Mouse (Mus musculus): ENCODE data around the gene Cyp4f39. TPM values are rescaled to one million over a fixed set of nuclear protein-coding genes. Genes with fewer than 3 reads are reported as not detected.
A peak's percentile ranks its signal among the peaks of the same experiment; 100 is the strongest.
"Not testable (repeated sequence)": the region's sequence is repeated elsewhere in the genome, so short reads cannot be mapped to it uniquely, and the experiment has no call there.

The Cyp4f39 gene
- total RNA-seq, 2 experiments from 2014 or later, result not detected

GRCm38 (mm10) chr17:32528408-32529337, 76.2 kb downstream of the Cyp4f39 start:
- peak; percentile 84 to 88 for DNase-seq (ENCODE audit: low spot score in 2 of 2)

GRCm38 (mm10) chr17:32532356-32532755, 79.8 kb downstream of the Cyp4f39 start:
- not testable (repeated sequence) for DNase-seq (ENCODE audit: low spot score in 2 of 2)

- no peak for DNase-seq (ENCODE audit: low spot score in 2 of 2)
Observed at GRCm38 (mm10) chr17:32534068-32534467, 81.5 kb downstream of the Cyp4f39 start.

- peak; percentile 82 to 89 for DNase-seq (ENCODE audit: low spot score in 2 of 2)
Observed at GRCm38 (mm10) chr17:32536051-32536866, 83.7 kb downstream of the Cyp4f39 start, which contains the start of gene Cyp4f16. Cyp4f16 (plus strand) TSS chr17:32536558.

- peak in 1 of 2 experiments; percentile 18 for DNase-seq (ENCODE audit: low spot score in 2 of 2)
Observed at GRCm38 (mm10) chr17:32536867-32537250, 84.3 kb downstream of the Cyp4f39 start.

Other genes starting within 250 kb of the Cyp4f39 start
- 100 to 1,000 TPM in 1 of 2 experiments, 10 to 100 TPM in 1; 96.2 to 110 TPM for gene Brd4, start 168.0 kb upstream of the Cyp4f39 start, total RNA-seq (2021)
- gene Akap8, start 131.5 kb upstream of the Cyp4f39 start, total RNA-seq (2021), result 10 to 100 TPM; 73.4 to 87.9 TPM
- 100 to 1,000 TPM in 1 of 2 experiments, 10 to 100 TPM in 1; 98.4 to 128 TPM for gene Akap8l, start 102.1 kb upstream of the Cyp4f39 start, total RNA-seq (2021)
- 10 to 100 TPM; 42.5 to 49.1 TPM for gene Wiz, start 63.3 kb upstream of the Cyp4f39 start, total RNA-seq (2021)
- gene Rasal3, start 49.1 kb upstream of the Cyp4f39 start, total RNA-seq (2021), result 1 to 10 TPM; 2.0 to 3.0 TPM
- gene Pglyrp2, start 28.6 kb upstream of the Cyp4f39 start, total RNA-seq (2021), result under 1 TPM; 0.17 to 0.54 TPM
- gene Cyp4f17, start 53.3 kb downstream of the Cyp4f39 start, total RNA-seq (2021), result 10 to 100 TPM; 11.3 to 12.4 TPM
- gene Cyp4f16, start 83.8 kb downstream of the Cyp4f39 start, total RNA-seq (2021), result 10 to 100 TPM in 1 of 2 experiments, 1 to 10 TPM in 1; 9.9 to 10.5 TPM
- gene Cyp4f37, start 168.6 kb downstream of the Cyp4f39 start, total RNA-seq (2021), result not detected
- under 1 TPM in 1 of 2 experiments, not detected in 1; 0.17 TPM for gene Cyp4f40, start 206.2 kb downstream of the Cyp4f39 start, total RNA-seq (2021)
- 1 to 10 TPM; 2.3 to 6.1 TPM for gene Cyp4f15, start 232.9 kb downstream of the Cyp4f39 start, total RNA-seq (2021)